Mouse (Mus musculus) liver, embryonic 13.5 days (tissue): Measurements from ENCODE around the gene Rnf126. TPM values are rescaled to one million over a fixed set of nuclear protein-coding genes. Genes with fewer than 3 reads are reported as not detected.

Experiments used
- ATAC-seq: fragments of 200-750 bp; cut with Nextera tagmentation; 2 replicates; pipeline ENCODE4 v1.8.0; 2017; ENCODE audit warnings: low read depth, mild to moderate bottlenecking, moderate number of reproducible peaks, moderate library complexity
- DNase-seq: peaks from one replicate; pipeline ENCODE4 v3.0.0; 2022
- H3K27ac ChIP-seq: fragments of 300-500 bp; sonication (generic); 2 replicates; pipeline ENCODE4 v1.5.1; 2015; ENCODE audit warnings: moderate library complexity, mild to moderate bottlenecking, inconsistent platforms
- H3K27me3 ChIP-seq: fragments of 300-500 bp; sonication (generic); 2 replicates; pipeline ENCODE4 v1.6.1; 2015; ENCODE audit warnings: mild to moderate bottlenecking, inconsistent platforms
- H3K36me3 ChIP-seq: fragments of 300-500 bp; sonication (generic); 2 replicates; pipeline ENCODE4 v1.6.1; 2015; ENCODE audit warnings: mild to moderate bottlenecking, inconsistent platforms
- H3K4me1 ChIP-seq: fragments of 300-500 bp; sonication (generic); replicated peaks from 2 replicates; pipeline ENCODE4 v1.6.1; 2015; ENCODE audit warnings: inconsistent platforms
- H3K4me2 ChIP-seq: fragments of 300-500 bp; sonication (generic); 2 replicates; pipeline ENCODE4 v1.6.1; 2015; ENCODE audit warnings: inconsistent platforms, mild to moderate bottlenecking, moderate library complexity
- H3K4me3 ChIP-seq: fragments of 300-500 bp; sonication (generic); replicated peaks from 2 replicates; pipeline ENCODE4 v1.5.1; 2015; ENCODE audit warnings: mild to moderate bottlenecking, inconsistent platforms
- H3K9ac ChIP-seq: fragments of 300-500 bp; sonication (generic); 2 replicates; pipeline ENCODE4 v1.6.1; 2015; ENCODE audit warnings: mild to moderate bottlenecking, inconsistent platforms
- H3K9me3 ChIP-seq: fragments of 300-500 bp; sonication (generic); replicated peaks from 2 replicates; pipeline ENCODE4 v1.6.1; 2016; ENCODE audit warnings: inconsistent platforms
- WGBS: fragments of 180-500 bp; shearing (Covaris S2); methylation state at CpG from one replicate; pipeline ENCODE4 v1.1.7; 2015; ENCODE audit not compliant: insufficient replicate concordance; 5-methylcytosine and 5-hydroxymethylcytosine counted together
- polyA plus RNA-seq: library from polyadenylated mRNA; unstranded; fragments of >200 nt; fragmentation: Nextera tagmentation; extraction: Ambion mirVana; gene quantifications from 2 replicates; pipeline ENCODE4 v1.2.1, GENCODE M21; 2015

The Rnf126 gene
- polyA plus RNA-seq = 43.7 and 48.5 TPM in 2 replicates

- Histone ChIP-seq H3K4me3 (peak within 1 kb of the TSS; percentile 95), H3K4me2 (peak within 1 kb of the TSS; percentile 88), H3K4me1 (peaks cover 52% of the 10 kb centered on the region), H3K36me3 (peaks cover 31% of the 10 kb centered on the region), H3K27ac (peak within 1 kb of the TSS; percentile 92), H3K9ac (peak within 1 kb of the TSS; percentile 96), H3K27me3 (0 out of 2 replicates have a peak, but pooled peaks cover 6% of the 10 kb centered on the region), H3K9me3 (no peaks in the 10 kb centered on the region)
- WGBS = under 1% methylated on average over 100 of the region's 101 CpGs
- peak; percentile 99 for DNase-seq
- peak; percentile 90 for ATAC-seq
Measured at GRCm38 (mm10) chr10:79766508-79767325, at the start of gene Rnf126. TSS of gene Rnf126 (minus strand) at chr10:79766952.

DNA sequence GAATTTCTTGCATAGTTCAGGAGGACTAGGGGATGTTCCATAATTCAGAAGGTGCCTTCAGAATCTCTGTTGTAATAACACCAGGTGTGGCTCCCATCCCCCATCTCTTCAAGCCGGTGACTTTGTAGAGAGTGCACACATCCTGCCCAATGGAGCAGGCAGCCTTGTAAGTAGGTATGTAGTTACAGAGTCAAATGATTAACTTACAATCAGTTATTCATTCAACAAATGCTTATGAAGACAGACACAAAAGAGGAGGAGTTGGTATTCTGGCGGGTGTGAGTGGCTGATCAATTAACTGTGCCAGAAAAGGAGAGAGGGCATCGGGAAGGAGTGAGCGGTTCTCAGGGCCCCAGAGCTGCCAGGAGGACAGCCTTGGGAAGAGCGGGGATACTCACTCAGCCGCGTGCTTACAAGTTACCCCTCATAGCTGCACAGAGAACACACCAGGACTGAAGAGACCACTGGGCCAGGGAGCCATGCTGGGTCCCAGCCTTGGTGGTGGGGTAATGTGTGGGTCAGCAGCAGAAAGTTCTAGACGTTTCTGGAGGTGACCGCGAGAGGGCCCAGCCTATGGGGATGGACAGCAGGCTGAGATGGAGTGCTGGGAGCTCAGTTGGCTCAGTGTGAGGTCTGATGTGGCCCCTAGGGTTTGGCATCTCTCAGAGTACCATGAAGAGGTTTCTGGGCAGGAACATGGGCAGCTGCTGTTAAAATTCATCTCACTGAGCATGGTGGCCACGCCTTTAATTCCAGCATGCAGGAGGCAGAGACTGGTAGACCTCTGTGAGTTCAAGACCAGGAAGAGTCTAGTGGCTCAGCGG is 49.1 kb upstream of the Rnf126 start:
- ATAC-seq (no peak), DNase-seq (no peak)
- H3K9me3 ChIP-seq = no peaks in the 10 kb centered on the region
- no peak overlapping the region for H3K4me2 ChIP-seq
- WGBS = 72% methylated on average over 12 of the region's 12 CpGs
- H3K9ac ChIP-seq = no peak overlapping the region
- H3K27ac ChIP-seq = no peak overlapping the region
- peaks cover 17% of the 10 kb centered on the region for H3K4me1 ChIP-seq
- H3K27me3 ChIP-seq = no peaks in the 10 kb centered on the region
- no peaks in the 10 kb centered on the region for H3K36me3 ChIP-seq
- no peak overlapping the region for H3K4me3 ChIP-seq

DNA sequence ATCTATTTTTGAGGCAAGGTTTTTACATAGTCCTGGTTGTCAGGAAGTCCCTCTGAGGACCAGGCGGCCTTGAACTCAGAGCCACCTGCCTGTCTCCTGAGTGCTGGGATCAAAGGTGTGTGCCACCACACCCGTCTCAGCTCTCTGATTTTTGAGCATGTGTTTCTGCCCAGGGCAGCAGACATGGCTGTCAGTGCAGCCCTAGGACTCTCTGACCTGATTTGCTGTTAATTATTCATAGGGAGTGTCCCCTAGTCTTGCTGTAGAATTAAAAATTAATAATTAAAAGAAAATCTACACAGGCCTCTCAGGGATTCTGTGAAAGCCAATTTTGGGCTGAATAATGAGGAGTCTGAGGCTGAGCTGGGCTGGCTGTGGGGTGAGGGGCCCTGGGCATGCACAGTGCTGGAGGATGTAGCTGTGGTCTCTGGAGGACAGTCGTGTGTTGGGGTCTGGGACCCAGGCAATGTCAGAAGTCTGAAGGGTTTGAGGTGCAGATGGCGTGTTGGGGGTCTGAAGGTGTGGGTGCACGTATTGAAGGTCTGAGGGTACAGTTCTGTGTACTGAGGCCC is 47.6 kb upstream of the Rnf126 start:
- H3K4me1 ChIP-seq = peaks cover 17% of the 10 kb centered on the region
- H3K36me3 ChIP-seq = no peaks in the 10 kb centered on the region
- no peaks in the 10 kb centered on the region for H3K27me3 ChIP-seq
- no peak overlapping the region for H3K9ac ChIP-seq
- ATAC-seq (no peak), DNase-seq (no peak)
- no peak overlapping the region for H3K4me2 ChIP-seq
- no peak overlapping the region for H3K27ac ChIP-seq
- no peaks in the 10 kb centered on the region for H3K9me3 ChIP-seq
- H3K4me3 ChIP-seq = no peak overlapping the region
- WGBS = 61% methylated on average over 5 of the region's 5 CpGs

GRCm38 (mm10) chr10:79811736-79812637 is 45.2 kb upstream of the Rnf126 start:
- WGBS = 25% methylated on average over 15 of the region's 15 CpGs
- peak; percentile 61 for DNase-seq
- no peak overlapping the region for H3K27ac ChIP-seq

GRCm38 (mm10) chr10:79808728-79809127 is 42.0 kb upstream of the Rnf126 start:
- Histone ChIP-seq H3K27ac (no peak overlapping the region), H3K4me3 (no peak overlapping the region), H3K4me1 (peaks cover 54% of the 10 kb centered on the region), H3K27me3 (no peaks in the 10 kb centered on the region), H3K9me3 (no peaks in the 10 kb centered on the region), H3K36me3 (no peaks in the 10 kb centered on the region), H3K4me2 (no peak overlapping the region), H3K9ac (no peak overlapping the region)
- WGBS = 79% methylated on average over 11 of the region's 11 CpGs
- DNase-seq = no peak
- ATAC-seq = no peak

More at GRCm38 (mm10) chr10:79811736-79812637, 45.2 kb upstream of the Rnf126 start:
- peaks cover 31% of the 10 kb centered on the region for H3K4me1 ChIP-seq
- no peak overlapping the region for H3K4me2 ChIP-seq
- no peaks in the 10 kb centered on the region for H3K36me3 ChIP-seq
- no peaks in the 10 kb centered on the region for H3K9me3 ChIP-seq
- ATAC-seq = 0 out of 2 replicates have a peak, but pooled peaks have one; percentile 41
- H3K9ac ChIP-seq = no peak overlapping the region
- H3K4me3 ChIP-seq = no peak overlapping the region
- H3K27me3 ChIP-seq = no peaks in the 10 kb centered on the region

GRCm38 (mm10) chr10:79807826-79808225 is 41.1 kb upstream of the Rnf126 start:
- Histone ChIP-seq H3K27me3 (no peaks in the 10 kb centered on the region), H3K4me1 (peaks cover 63% of the 10 kb centered on the region), H3K36me3 (no peaks in the 10 kb centered on the region), H3K9me3 (no peaks in the 10 kb centered on the region), H3K27ac (no peak overlapping the region), H3K4me3 (no peak overlapping the region), H3K4me2 (no peak overlapping the region), H3K9ac (no peak overlapping the region)
- ATAC-seq = no peak
- 64% methylated on average over 11 of the region's 11 CpGs for WGBS
- DNase-seq = no peak

DNA sequence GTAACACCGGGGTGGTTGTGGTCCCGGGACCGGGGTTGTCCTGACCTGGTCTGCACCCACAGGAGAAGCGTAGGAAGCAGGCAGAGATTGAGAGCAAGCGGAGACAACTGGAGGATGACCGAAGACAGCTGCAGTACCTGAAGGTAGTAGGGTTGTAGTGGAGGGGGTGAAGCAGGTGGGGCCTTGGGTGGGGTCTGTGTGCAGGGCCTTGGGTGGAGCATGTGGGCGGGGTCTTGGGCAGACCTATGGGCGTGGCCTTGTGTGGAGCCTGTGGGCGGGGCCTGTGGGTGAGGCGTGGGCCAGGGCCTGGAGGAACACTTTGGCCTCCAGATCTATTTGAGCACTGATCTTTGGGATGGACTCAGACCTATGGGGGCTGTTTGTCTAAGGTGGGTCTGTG is 40.2 kb upstream of the Rnf126 start:
- 60% methylated on average over 10 of the region's 10 CpGs for WGBS
- no peak overlapping the region for H3K27ac ChIP-seq
- peak; percentile 50 for DNase-seq
- no peak overlapping the region for H3K9ac ChIP-seq
- H3K4me2 ChIP-seq = no peak overlapping the region
- H3K4me1 ChIP-seq = peaks cover 70% of the 10 kb centered on the region
- H3K27me3 ChIP-seq = no peaks in the 10 kb centered on the region
- H3K36me3 ChIP-seq = no peaks in the 10 kb centered on the region
- peak; percentile 25; the same call in 1 of the 2 replicates for ATAC-seq
- H3K4me3 ChIP-seq = no peak overlapping the region
- no peaks in the 10 kb centered on the region for H3K9me3 ChIP-seq

DNA sequence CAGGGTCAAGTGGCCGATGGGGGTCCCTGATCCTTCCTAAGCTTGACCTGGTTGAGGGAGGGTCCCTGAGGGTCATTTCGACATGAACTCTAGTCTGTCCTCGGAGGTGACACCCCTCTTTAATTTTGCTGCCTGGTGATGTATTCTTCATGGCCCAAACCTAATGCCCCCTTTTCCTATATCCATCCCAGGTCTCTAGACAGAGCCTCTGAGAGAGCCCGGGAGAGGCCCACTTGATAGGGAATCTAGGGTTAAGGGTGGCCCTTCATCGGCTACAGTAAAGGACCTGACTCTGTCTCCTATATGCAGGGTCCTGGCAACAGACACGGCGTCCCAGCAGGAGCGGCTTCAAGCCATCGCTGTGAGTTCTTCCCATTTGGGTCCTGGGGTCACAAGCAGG is 39.6 kb upstream of the Rnf126 start:
- DNase-seq (no peak), ATAC-seq (no peak)
- Histone ChIP-seq H3K36me3 (no peaks in the 10 kb centered on the region), H3K4me2 (no peak overlapping the region), H3K27me3 (no peaks in the 10 kb centered on the region), H3K9ac (no peak overlapping the region), H3K9me3 (no peaks in the 10 kb centered on the region), H3K4me3 (no peak overlapping the region), H3K4me1 (peaks cover 73% of the 10 kb centered on the region), H3K27ac (no peak overlapping the region)
- 79% methylated on average over 9 of the region's 9 CpGs for WGBS

- Histone ChIP-seq H3K9me3 (no peaks in the 10 kb centered on the region), H3K4me1 (peaks cover 79% of the 10 kb centered on the region), H3K27me3 (no peaks in the 10 kb centered on the region), H3K9ac (no peak overlapping the region), H3K4me2 (no peak overlapping the region), H3K4me3 (no peak overlapping the region), H3K27ac (no peak overlapping the region), H3K36me3 (no peaks in the 10 kb centered on the region)
- DNase-seq = no peak
- WGBS = 38% methylated on average over 11 of the region's 11 CpGs
- ATAC-seq = no peak
Measured at GRCm38 (mm10) chr10:79805636-79806035, 38.9 kb upstream of the Rnf126 start.

GRCm38 (mm10) chr10:79803716-79804323 is 37.1 kb upstream of the Rnf126 start:
- ATAC-seq = no peak
- Histone ChIP-seq H3K4me1 (peaks cover 79% of the 10 kb centered on the region), H3K27ac (no peak overlapping the region), H3K36me3 (no peaks in the 10 kb centered on the region), H3K27me3 (no peaks in the 10 kb centered on the region), H3K4me2 (no peak overlapping the region), H3K9me3 (no peaks in the 10 kb centered on the region), H3K9ac (no peak overlapping the region), H3K4me3 (no peak overlapping the region)
- 45% methylated on average over 29 of the region's 29 CpGs for WGBS
- no peak for DNase-seq
